Mouse (Mus musculus): ENCODE results near the gene BC051019.

The BC051019 gene

GRCm38 (mm10) chr7:109708961-109709382 is 14.7 kb downstream of the BC051019 start:
- no peak for DNase-seq (ENCODE audit: low spot score)

GRCm38 (mm10) chr7:109707023-109707785 is 16.4 kb downstream of the BC051019 start:
- DNase-seq (ENCODE audit: low spot score): peak; percentile 32

GRCm38 (mm10) chr7:109704461-109704860 is 19.2 kb downstream of the BC051019 start:
- no peak for DNase-seq (ENCODE audit: low spot score)

GRCm38 (mm10) chr7:109704016-109704377 is 19.7 kb downstream of the BC051019 start:
- DNase-seq (ENCODE audit: low spot score): no peak

GRCm38 (mm10) chr7:109703190-109704015 is 20.2 kb downstream of the BC051019 start, which contains the start of the genes St5 and Akip1:
St5 (minus strand) TSS chr7:109703605.
Akip1 (plus strand) TSS chr7:109703690.
- peak; percentile 97 for DNase-seq (ENCODE audit: low spot score)

GRCm38 (mm10) chr7:109702721-109703120 is 20.9 kb downstream of the BC051019 start:
- DNase-seq (ENCODE audit: low spot score): no peak

- no peak for DNase-seq (ENCODE audit: low spot score)
These were observed 23.4 kb downstream of the BC051019 start for GRCm38 (mm10) chr7:109700213-109700612.

GRCm38 (mm10) chr7:109695339-109695726 is 28.3 kb downstream of the BC051019 start:
- no peak for DNase-seq (ENCODE audit: low spot score)

GRCm38 (mm10) chr7:109694576-109695338 is 28.9 kb downstream of the BC051019 start:
- DNase-seq (ENCODE audit: low spot score): no peak

- DNase-seq (ENCODE audit: low spot score): no peak
These were observed 32.7 kb downstream of the BC051019 start for GRCm38 (mm10) chr7:109690961-109691360.

- no peak for DNase-seq (ENCODE audit: low spot score)
These were observed 33.5 kb downstream of the BC051019 start for GRCm38 (mm10) chr7:109690101-109690500.

- DNase-seq (ENCODE audit: low spot score): no peak
These were observed 37.0 kb downstream of the BC051019 start for GRCm38 (mm10) chr7:109686585-109687128.

GRCm38 (mm10) chr7:109680879-109681278 is 42.8 kb downstream of the BC051019 start:
- no peak for DNase-seq (ENCODE audit: low spot score)

GRCm38 (mm10) chr7:109680284-109680683 is 43.4 kb downstream of the BC051019 start:
- no peak for DNase-seq (ENCODE audit: low spot score)

- DNase-seq (ENCODE audit: low spot score): no peak
These were observed 48.6 kb downstream of the BC051019 start for GRCm38 (mm10) chr7:109674944-109675628.

GRCm38 (mm10) chr7:109671581-109672471 is 51.8 kb downstream of the BC051019 start:
- peak; percentile 49 for DNase-seq (ENCODE audit: low spot score)

GRCm38 (mm10) chr7:109669426-109670170 is 54.1 kb downstream of the BC051019 start:
- no peak for DNase-seq (ENCODE audit: low spot score)

- DNase-seq (ENCODE audit: low spot score): no peak
These were observed 57.0 kb downstream of the BC051019 start for GRCm38 (mm10) chr7:109666664-109667063.

- DNase-seq (ENCODE audit: low spot score): no peak
These were observed 61.0 kb downstream of the BC051019 start for GRCm38 (mm10) chr7:109662626-109663025.
